Mouse (Mus musculus): ENCODE data around the gene Tmem245.

- TF ChIP-seq EP300 (IDR thresholded peaks at IDR 0.05): peak; percentile 78
- no peak for TF ChIP-seq CTCF (IDR thresholded peaks at IDR 0.05)
Observed at GRCm38 (mm10) chr4:56991951-56992350, 44.7 kb upstream of the Tmem245 start.

Measured in lung, postnatal 0 days (tissue).